Mouse (Mus musculus) kidney, postnatal 4 days (tissue): ENCODE data around the gene Usp3.

Source experiments
- DNase-seq, 2 experiments: peaks; one replicate each; pipeline ENCODE4 v3.0.0; 2021; ENCODE audit warnings: mixed read lengths in 2 of 2

Usp3 gene

GRCm38 (mm10) chr9:66507684-66508083 lies 85.3 kb downstream of the Usp3 start:
- no peak for DNase-seq

GRCm38 (mm10) chr9:66506424-66506823 lies 86.5 kb downstream of the Usp3 start:
- no peak for DNase-seq

GRCm38 (mm10) chr9:66506011-66506410 lies 86.9 kb downstream of the Usp3 start:
- DNase-seq: no peak

- DNase-seq: no peak
Measured at GRCm38 (mm10) chr9:66505141-66505917, 87.6 kb downstream of the Usp3 start.

GRCm38 (mm10) chr9:66504518-66504917 lies 88.4 kb downstream of the Usp3 start:
- no peak for DNase-seq

- no peak for DNase-seq
Measured at GRCm38 (mm10) chr9:66503879-66504411, 89.0 kb downstream of the Usp3 start.

GRCm38 (mm10) chr9:66501248-66501647 lies 91.7 kb downstream of the Usp3 start:
- no peak for DNase-seq

- no peak for DNase-seq
Measured at GRCm38 (mm10) chr9:66493992-66494391, 99.0 kb downstream of the Usp3 start.

GRCm38 (mm10) chr9:66492361-66492760 lies 100.6 kb downstream of the Usp3 start:
- DNase-seq: no peak

- DNase-seq: no peak
Measured at GRCm38 (mm10) chr9:66488786-66489185, 104.2 kb downstream of the Usp3 start.

- DNase-seq: no peak
Measured at GRCm38 (mm10) chr9:66483429-66483828, 109.5 kb downstream of the Usp3 start.

GRCm38 (mm10) chr9:66477785-66478184 lies 115.2 kb downstream of the Usp3 start:
- DNase-seq: no peak

GRCm38 (mm10) chr9:66465087-66465486 lies 127.9 kb downstream of the Usp3 start:
- DNase-seq: peak; percentile 28 to 35
